Mouse (Mus musculus) C2C12 (cell line): ENCODE measurements around the gene Klf12. TPM values are rescaled to one million over a fixed set of nuclear protein-coding genes. Genes with fewer than 3 reads are reported as not detected.

Source experiments
- H3K27me3 ChIP-seq: one replicate; pipeline ENCODE4 v1.6.1; 2011; ENCODE audit not compliant: control insufficient read depth, insufficient read depth, insufficient read length
- H3K36me3 ChIP-seq: one replicate; pipeline ENCODE4 v1.6.1; 2011; ENCODE audit not compliant: control insufficient read depth, insufficient read depth
- H3K4me3 ChIP-seq: one replicate; pipeline ENCODE4 v1.5.1; 2011; ENCODE audit warnings: mild to moderate bottlenecking, control low read depth; ENCODE audit not compliant: poor library complexity, insufficient read depth, severe bottlenecking
- H3K79me2 ChIP-seq: one replicate; pipeline ENCODE4 v1.6.1; 2011; ENCODE audit not compliant: control insufficient read depth, insufficient read depth
- H3K79me3 ChIP-seq: one replicate; pipeline ENCODE4 v1.6.1; 2011; ENCODE audit warnings: low read depth, control low read depth
- H3ac ChIP-seq: one replicate; pipeline ENCODE3; 2011; ENCODE audit warnings: low read depth; ENCODE audit not compliant: control insufficient read depth, insufficient read length
- CEBPB ChIP-seq: IDR thresholded peaks from one replicate; pipeline ENCODE4 v1.6.1; 2011; ENCODE audit warnings: low read depth, mild to moderate bottlenecking, control low read depth, moderate library complexity
- CTCF ChIP-seq: IDR thresholded peaks from one replicate; pipeline ENCODE4 v1.5.1; 2011; ENCODE audit not compliant: control insufficient read depth, insufficient read depth, insufficient read length
- FOSL1 ChIP-seq: IDR thresholded peaks from one replicate; pipeline ENCODE4 v1.8.0; 2011; ENCODE audit warnings: mild to moderate bottlenecking, low read length; ENCODE audit not compliant: poor library complexity, insufficient read depth, severe bottlenecking
- MAX ChIP-seq: IDR thresholded peaks from one replicate; pipeline ENCODE4 v1.6.1; 2011; ENCODE audit warnings: mild to moderate bottlenecking, control low read depth
- MYOD1 ChIP-seq: IDR thresholded peaks from one replicate; pipeline ENCODE4 v1.6.1; 2011; ENCODE audit warnings: low read depth; ENCODE audit not compliant: control insufficient read depth, insufficient read length
- MYOG ChIP-seq: IDR thresholded peaks from one replicate; pipeline ENCODE4 v1.6.1; 2011; ENCODE audit not compliant: control insufficient read depth, insufficient read length; ENCODE audit errors: extremely low read depth
- USF1 ChIP-seq: IDR thresholded peaks from one replicate; pipeline ENCODE4 v1.6.1; 2011; ENCODE audit warnings: low read depth, mild to moderate bottlenecking, control low read depth, moderate library complexity
- polyA plus RNA-seq: library from polyadenylated mRNA; unstranded; fragments of >200 nt; fragmentation: generic; extraction: Trizol; gene quantifications from one replicate; pipeline ENCODE4 v1.2.1, GENCODE M21; 2012; ENCODE audit warnings: missing spikeins

Klf12 gene
- polyA plus RNA-seq, 1 experiment, result 1.2 TPM

GRCm38 (mm10) chr14:99850350-99850749 lies 434.1 kb downstream of the Klf12 start:
- no peaks in the 10 kb centered on the region for H3K79me3 ChIP-seq
- H3K4me3 ChIP-seq, result no peak overlapping the region
- no peaks in the 10 kb centered on the region for H3K27me3 ChIP-seq
- H3K79me2 ChIP-seq, result no peaks in the 10 kb centered on the region
- H3K36me3 ChIP-seq, result no peaks in the 10 kb centered on the region
- H3ac ChIP-seq, result no peak overlapping the region
- TF ChIP-seq MAX, result no peak
- TF ChIP-seq MYOD1, result no peak
- no peak for TF ChIP-seq CTCF
- TF ChIP-seq MYOG, result no peak
- TF ChIP-seq FOSL1, result no peak
- no peak for TF ChIP-seq CEBPB
- TF ChIP-seq USF1, result no peak

GRCm38 (mm10) chr14:99847502-99847901 lies 437.0 kb downstream of the Klf12 start:
- no peak overlapping the region for H3K4me3 ChIP-seq
- TF ChIP-seq CEBPB (no peak), MAX (no peak), USF1 (no peak), MYOD1 (no peak), FOSL1 (no peak), CTCF (no peak)
- no peaks in the 10 kb centered on the region for H3K79me3 ChIP-seq
- H3ac ChIP-seq, result no peak overlapping the region
- no peaks in the 10 kb centered on the region for H3K36me3 ChIP-seq
- no peaks in the 10 kb centered on the region for H3K27me3 ChIP-seq
- H3K79me2 ChIP-seq, result no peaks in the 10 kb centered on the region

DNA sequence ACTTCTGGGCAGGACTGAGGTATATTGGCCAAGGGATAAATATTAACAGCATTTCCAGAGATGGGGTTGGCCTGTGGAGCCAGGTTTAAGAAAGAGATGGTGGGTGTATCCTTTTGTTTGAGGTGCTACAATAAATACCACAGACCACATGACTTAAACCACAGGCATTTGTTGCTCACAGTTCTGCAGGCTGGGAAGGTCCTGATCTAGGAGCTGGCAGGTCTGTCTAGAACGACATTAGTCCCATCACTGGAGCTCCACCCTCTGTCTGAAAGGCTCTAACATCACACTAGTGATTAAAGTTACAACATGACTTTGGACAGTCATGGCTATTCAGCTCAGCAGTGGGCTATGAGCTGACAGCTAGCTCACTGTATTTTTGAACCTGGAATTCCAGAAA lies 457.8 kb downstream of the Klf12 start:
- Histone ChIP-seq H3ac (no peak overlapping the region), H3K4me3 (no peak overlapping the region), H3K79me2 (no peaks in the 10 kb centered on the region), H3K27me3 (no peaks in the 10 kb centered on the region), H3K36me3 (no peaks in the 10 kb centered on the region), H3K79me3 (no peaks in the 10 kb centered on the region)
- TF ChIP-seq MYOG (no peak), CTCF (no peak), MAX (no peak), USF1 (no peak), CEBPB (no peak), FOSL1 (no peak), MYOD1 (no peak)
